Mouse (Mus musculus) olfactory bulb, adult 2 months (tissue): ENCODE measurements around the gene Kif13a.

ENCODE experiments used
- CTCF ChIP-seq: fragments of 200-500 bp; IDR thresholded peaks from 2 replicates; pipeline ENCODE4 v1.5.1; 2012; ENCODE audit warnings: low read depth, mild to moderate bottlenecking, low read length, moderate library complexity; ENCODE audit not compliant: insufficient read depth
- POLR2A ChIP-seq: fragments of 200-500 bp; IDR thresholded peaks from 2 replicates; pipeline ENCODE4 v1.6.1; 2012; ENCODE audit warnings: mild to moderate bottlenecking, low read depth, low read length, moderate library complexity; ENCODE audit not compliant: insufficient read depth

DNA sequence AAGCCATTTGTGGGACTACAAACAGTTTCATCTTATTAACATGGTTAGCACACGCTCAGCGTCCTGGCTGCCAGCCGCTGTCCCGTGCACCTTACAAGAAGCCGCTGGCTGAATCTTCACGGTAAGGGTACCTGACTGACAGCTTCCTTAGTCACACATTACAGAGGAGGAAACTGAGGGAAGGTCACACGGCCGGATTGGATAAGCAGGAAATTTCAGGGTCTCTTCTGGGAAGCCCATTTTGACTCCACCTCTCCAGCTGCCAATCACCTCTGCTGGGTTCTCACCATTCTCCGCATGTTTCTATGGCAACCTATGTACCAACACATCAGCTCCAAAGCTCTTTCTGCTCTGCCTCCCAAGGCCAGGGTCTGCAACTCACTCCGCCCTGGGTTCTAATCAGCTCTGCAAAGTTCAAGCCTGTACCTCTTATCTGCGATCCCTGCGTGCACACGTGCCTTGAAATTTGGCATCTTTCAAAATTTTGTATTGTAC, 109.9 kb downstream of the Kif13a start:
- TF ChIP-seq CTCF = no peak
- TF ChIP-seq POLR2A = no peak
